In genomic region chr7:116035504-116035903, GRCm38 (mm10) we compare ENCODE assay signal across 15 mouse cellular contexts. TPM values are rescaled to one million over a fixed set of nuclear protein-coding genes. Genes with fewer than 3 reads are reported as not detected.
A peak's percentile ranks its signal among the peaks of the same experiment; 100 is the strongest.
DNase-seq lines count a peak whose midpoint lies in the region; ATAC-seq and TF ChIP-seq lines count a peak whose summit lies in the region.
"Had no signal": no experiment of that assay in that cellular context is flagged by ENCODE, and none has a peak within 500 bp of the region (broad histone marks: within the 10 kb centered on the region; RNA-seq: fewer than 3 reads in every experiment).

No protein-coding gene starts in this region.

- H3K4me1 ChIP-seq in neural tube, embryonic 11.5 days (ENCODE audit: control insufficient read depth, insufficient read depth, low read length), result peaks cover 27% of the 10 kb centered on the region
- peaks cover 35% of the 10 kb centered on the region for H3K4me1 ChIP-seq in midbrain, embryonic 14.5 days (ENCODE audit: control insufficient read depth, insufficient read depth, low read length)

- H3K9ac ChIP-seq in neural tube, embryonic 11.5 days (ENCODE audit: low read length), result no peak overlapping the region
- no peak overlapping the region for H3K9ac ChIP-seq in midbrain, embryonic 14.5 days (replicated peaks; ENCODE audit: low read length)
- H3K9ac ChIP-seq: liver, embryonic 13.5 days had no signal

- no peak for TF ChIP-seq CTCF in gastrocnemius, adult 2 months (IDR thresholded peaks at IDR 0.05)

- no peak for DNase-seq in gastrocnemius, adult 2 months
- DNase-seq in gastrocnemius, postnatal 4 days (ENCODE audit: low spot score in 2 of 2), result no peak
- DNase-seq in neural tube, embryonic 11.5 days (ENCODE audit: low spot score), result no peak
- no peak for DNase-seq in neural tube, embryonic 10.5 days (ENCODE audit: extremely low spot score, low spot score)
- DNase-seq in midbrain, embryonic 14.5 days, result no peak
- no peak for DNase-seq in ovary, postnatal 14 days (ENCODE audit: low spot score)
- no peak for DNase-seq in cerebellum, postnatal 25 days
- DNase-seq: cerebellum, adult 11 months; gastrocnemius, postnatal 10 days; liver, embryonic 13.5 days; lung, postnatal 14 days; right cerebral cortex, postnatal 4 days; thymus, postnatal 36 days had no signal

- no peak for ATAC-seq in neural tube, embryonic 11.5 days (ENCODE audit: insufficient read depth, low FRiP score, low TSS enrichment)
- no peak for ATAC-seq in midbrain, embryonic 14.5 days (ENCODE audit: low FRiP score, low TSS enrichment)
- no peak for ATAC-seq in erythroblast, adult 5-6 weeks (replicated peaks; ENCODE audit: low FRiP score, poor library complexity, severe bottlenecking)

- H3K4me2 ChIP-seq in neural tube, embryonic 11.5 days (ENCODE audit: low read depth), result peak overlapping the region; percentile 81; the same call in 1 of the 2 replicates
- peak overlapping the region; percentile 98 for H3K4me2 ChIP-seq in midbrain, embryonic 14.5 days (ENCODE audit: low read length)

- peak overlapping the region; percentile 98 for H3K27ac ChIP-seq in gastrocnemius, adult 2 months
- H3K27ac ChIP-seq in neural tube, embryonic 11.5 days (ENCODE audit: low read depth, low read length), result no peak overlapping the region
- H3K27ac ChIP-seq in midbrain, embryonic 14.5 days (replicated peaks; ENCODE audit: low read depth, low read length), result no peak overlapping the region
- H3K27ac ChIP-seq: liver, embryonic 13.5 days had no signal

- intact Hi-C loops in gastrocnemius, adult 2 months (cut with DNase I), result loop anchor here (10.0 kb wide), 2 partner anchors 491 to 1161 kb away; no protein-coding TSS in a partner anchor

- peaks cover 35% of the 10 kb centered on the region for H3K27me3 ChIP-seq in neural tube, embryonic 11.5 days (ENCODE audit: control insufficient read depth, insufficient read depth, low read length)
- peaks cover 40% of the 10 kb centered on the region for H3K27me3 ChIP-seq in midbrain, embryonic 14.5 days (ENCODE audit: control insufficient read depth, insufficient read depth, low read length)

- WGBS in neural tube, embryonic 11.5 days, result 34% methylated on average over 4 of the region's 4 CpGs
- 43% methylated on average over 4 of the region's 4 CpGs for WGBS in midbrain, embryonic 14.5 days

- peak overlapping the region; percentile 80 for H3K4me3 ChIP-seq in gastrocnemius, adult 2 months
- H3K4me3 ChIP-seq in neural tube, embryonic 11.5 days (ENCODE audit: low read depth, low read length), result peak overlapping the region; percentile 12; the same call in 1 of the 2 replicates
- H3K4me3 ChIP-seq in midbrain, embryonic 14.5 days (replicated peaks; ENCODE audit: low read depth, low read length), result no peak overlapping the region

- H3K9me3 ChIP-seq in neural tube, embryonic 11.5 days (ENCODE audit: control insufficient read depth, low read length), result no peaks in the 10 kb centered on the region
- H3K9me3 ChIP-seq in midbrain, embryonic 14.5 days (ENCODE audit: control insufficient read depth, low read length), result no peaks in the 10 kb centered on the region
- H3K9me3 ChIP-seq: liver, embryonic 13.5 days; stomach, embryonic 15.5 days had no signal

- no peaks in the 10 kb centered on the region for H3K36me3 ChIP-seq in neural tube, embryonic 11.5 days (ENCODE audit: control insufficient read depth, insufficient read depth, low read length)
- H3K36me3 ChIP-seq in midbrain, embryonic 14.5 days (ENCODE audit: control insufficient read depth, insufficient read depth, low read length), result no peaks in the 10 kb centered on the region
- H3K36me3 ChIP-seq: liver, embryonic 13.5 days; stomach, embryonic 15.5 days had no signal

RNA-seq across cellular contexts. Expression of gene Sox6, which starts 3.1 kb away (rescaled TPM):
- 100 to 1,000 TPM; 186 to 189 TPM for total RNA-seq in gastrocnemius, adult 2 months (2021)
- 10 to 100 TPM; 87.0 to 92.4 TPM for total RNA-seq in gastrocnemius, postnatal 4 days (2021)
- polyA plus RNA-seq in neural tube, embryonic 11.5 days (2014; fragmentation: Nextera tagmentation; extraction: Ambion mirVana), result 79.3 and 82.6 TPM in 2 replicates
- 45.7 and 52.1 TPM in 2 replicates for polyA plus RNA-seq in midbrain, embryonic 14.5 days (2014; fragmentation: Nextera tagmentation; extraction: Ambion mirVana)
- 968 and 1,053 TPM in 2 replicates for total RNA-seq in erythroblast, adult 5-6 weeks (2015; ENCODE audit: low replicate concordance)
- 1,059 and 1,241 TPM in 2 replicates for total RNA-seq in erythroblast, adult 5-6 weeks (2017; ENCODE audit: low replicate concordance)

RNA-seq across cellular contexts. Expression of gene 1110004F10Rik, which starts 3.7 kb away (rescaled TPM):
- total RNA-seq in gastrocnemius, adult 2 months (2021), result 10 to 100 TPM; 43.5 to 48.3 TPM
- total RNA-seq in gastrocnemius, postnatal 4 days (2021), result 10 to 100 TPM; 78.9 to 83.6 TPM
- polyA plus RNA-seq in neural tube, embryonic 11.5 days (2014; fragmentation: Nextera tagmentation; extraction: Ambion mirVana), result 338 and 365 TPM in 2 replicates
- 342 and 379 TPM in 2 replicates for polyA plus RNA-seq in midbrain, embryonic 14.5 days (2014; fragmentation: Nextera tagmentation; extraction: Ambion mirVana)
- total RNA-seq in erythroblast, adult 5-6 weeks (2015; ENCODE audit: low replicate concordance), result 35.3 and 55.5 TPM in 2 replicates
- 47.5 and 49.9 TPM in 2 replicates for total RNA-seq in erythroblast, adult 5-6 weeks (2017; ENCODE audit: low replicate concordance)

RNA-seq across cellular contexts. Expression of gene Gm4353, which starts 48.9 kb away (rescaled TPM):
- 1 to 10 TPM; 1.6 to 2.3 TPM for total RNA-seq in gastrocnemius, adult 2 months (2021)
- 1 to 10 TPM; 2.0 to 2.7 TPM for total RNA-seq in gastrocnemius, postnatal 4 days (2021)
- 0.74 and 1.3 TPM in 2 replicates for polyA plus RNA-seq in neural tube, embryonic 11.5 days (2014; fragmentation: Nextera tagmentation; extraction: Ambion mirVana)
- polyA plus RNA-seq in midbrain, embryonic 14.5 days (2014; fragmentation: Nextera tagmentation; extraction: Ambion mirVana), result 0.45 and 1.3 TPM in 2 replicates
- total RNA-seq in erythroblast, adult 5-6 weeks (2015; ENCODE audit: low replicate concordance), result not detected in 2 replicates
- total RNA-seq in erythroblast, adult 5-6 weeks (2017; ENCODE audit: low replicate concordance), result 0.77 and 1.1 TPM in 2 replicates

Comparison
In these comparisons a context has a peak if more than half of its experiments do, and no peak if none do; other contexts are left out.
1. RNA of gene Sox6, which starts 3.1 kb away (total RNA-seq): 968 to 1,241 TPM in erythroblast, adult 5-6 weeks; 186 to 189 TPM in gastrocnemius, adult 2 months and 87.0 to 92.4 TPM in gastrocnemius, postnatal 4 days; every median in the first group is over 4 times any median in the second.